Mouse (Mus musculus): ENCODE results near the gene Fnd3c2. TPM values are rescaled to one million over a fixed set of nuclear protein-coding genes. Genes with fewer than 3 reads are reported as not detected.

Gene Fnd3c2
- not detected in 2 replicates for polyA plus RNA-seq (2012; rRNA removed)

GRCm38 (mm10) chrX:106255276-106255675, at the start of gene Fnd3c2:
Gene Fnd3c2, minus strand, starts transcription at chrX:106255376.

GRCm38 (mm10) chrX:106221058-106221457, 34.1 kb downstream of the Fnd3c2 start, which contains the start of gene Taf9b:
Gene Taf9b, minus strand, starts transcription at chrX:106221158.

GRCm38 (mm10) chrX:106186713-106187649, 68.2 kb downstream of the Fnd3c2 start, which contains the start of gene Pgk1:
Gene Pgk1, plus strand, starts transcription at chrX:106187100.

Other genes with a start within 250 kb of the Fnd3c2 start
- gene Magt1, start 243.5 kb downstream of the Fnd3c2 start, polyA plus RNA-seq (2012; rRNA removed): 9.9 and 11.4 TPM in 2 replicates
- gene Cox7b, start 239.7 kb downstream of the Fnd3c2 start, polyA plus RNA-seq (2012; rRNA removed): 220 and 227 TPM in 2 replicates
- gene Atp7a, start 228.1 kb downstream of the Fnd3c2 start, polyA plus RNA-seq (2012; rRNA removed): 2.1 and 2.4 TPM in 2 replicates
- 0.36 and 0.66 TPM in 2 replicates for gene Tlr13, start 112.2 kb downstream of the Fnd3c2 start, polyA plus RNA-seq (2012; rRNA removed)
- 147 and 177 TPM in 2 replicates for gene Pgk1, start 68.3 kb downstream of the Fnd3c2 start, polyA plus RNA-seq (2012; rRNA removed)
- 3.2 and 3.6 TPM in 2 replicates for gene Taf9b, start 34.2 kb downstream of the Fnd3c2 start, polyA plus RNA-seq (2012; rRNA removed)
- 0.15 and 0.51 TPM in 2 replicates for gene Fndc3c1, start 230.0 kb upstream of the Fnd3c2 start, polyA plus RNA-seq (2012; rRNA removed)